Mouse (Mus musculus): ENCODE results near the gene Olfr1308.

Gene Olfr1308

DNA sequence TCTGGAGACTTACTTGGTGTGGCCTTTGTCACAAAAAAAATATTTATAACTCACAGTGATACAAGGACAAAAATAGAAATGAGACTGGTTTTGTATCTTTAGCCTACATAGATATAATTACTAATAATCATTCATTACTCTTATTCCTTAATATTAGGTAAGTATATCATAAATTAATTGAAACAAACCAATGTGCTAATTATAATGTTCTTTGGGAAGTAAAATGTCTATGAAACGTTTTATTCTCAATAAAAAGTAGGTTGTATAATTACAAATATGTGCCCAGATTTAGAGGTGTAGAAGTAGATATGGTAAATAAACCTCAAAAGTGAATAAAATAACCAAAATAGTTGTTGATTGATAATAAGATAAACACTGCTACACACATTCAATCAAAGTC lies at the start of gene Olfr1308:
Gene Olfr1308 (minus strand): TSS at position 101 of the 400 bp plus-strand sequence.
- no peak for DNase-seq (ENCODE audit: low read depth, low spot score)

DNA sequence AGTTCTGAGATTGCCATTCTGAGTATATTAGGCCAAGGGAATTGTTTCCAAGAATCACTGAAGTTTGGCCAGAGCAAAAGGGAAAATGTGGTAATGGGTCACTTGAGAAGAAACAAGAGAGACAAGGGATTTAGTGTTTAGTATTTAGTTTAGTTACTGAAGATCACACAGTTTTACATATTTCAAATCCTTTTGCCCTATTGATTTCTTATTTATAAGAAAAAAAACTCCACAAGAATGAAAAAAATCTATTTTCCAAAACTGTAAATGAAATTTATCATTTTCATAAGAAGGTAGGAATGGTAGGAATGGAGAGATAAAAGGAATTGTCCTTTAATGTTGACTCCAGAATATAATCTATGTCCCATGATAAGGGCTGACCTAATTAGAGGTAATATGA lies 47.9 kb upstream of the Olfr1308 start, which contains the start of gene Olfr1310:
Gene Olfr1310 (minus strand): TSS at position 101 of the 400 bp plus-strand sequence.
- no peak for DNase-seq (ENCODE audit: low read depth, low spot score)

DNA sequence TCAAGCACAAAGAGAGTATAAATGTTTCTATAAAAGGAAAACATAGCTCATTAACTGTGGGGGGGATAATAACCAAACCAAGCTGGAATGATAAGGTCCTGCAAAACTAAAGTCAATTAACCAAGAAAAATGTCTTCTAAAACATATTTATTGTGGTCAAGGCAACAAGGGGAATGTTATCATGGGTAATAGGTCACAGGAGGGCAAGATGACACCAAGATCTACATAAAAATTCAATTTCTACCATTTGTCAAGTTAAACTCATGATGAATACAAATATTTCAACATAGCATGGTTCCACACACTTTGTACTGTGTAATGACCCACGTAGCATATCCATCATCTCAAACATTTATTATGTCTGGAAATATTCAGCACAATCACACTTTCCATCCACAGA lies 25.4 kb upstream of the Olfr1308 start, which contains the start of gene Olfr1309:
Gene Olfr1309 (minus strand): TSS at position 101 of the 400 bp plus-strand sequence.
- DNase-seq (ENCODE audit: low read depth, low spot score): no peak

DNA sequence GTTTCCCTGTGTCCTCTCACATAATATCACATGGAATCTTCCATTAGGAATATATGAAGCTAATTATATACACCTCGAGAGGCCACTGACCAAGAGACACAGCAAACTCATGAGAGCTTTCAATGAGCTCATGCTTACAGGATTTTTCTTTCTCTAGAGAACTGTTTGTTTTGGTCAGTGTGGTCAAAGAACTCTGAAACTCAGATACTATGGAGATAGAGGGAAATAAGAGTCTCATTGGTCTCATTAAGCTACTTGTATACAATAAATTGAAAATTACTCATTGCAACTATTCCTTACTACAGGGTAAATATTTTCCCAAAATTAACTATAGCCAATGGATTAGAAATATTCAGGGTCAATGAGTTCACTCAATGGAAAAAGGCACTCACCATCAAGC lies 15.4 kb downstream of the Olfr1308 start, which contains the start of gene Olfr1307:
Gene Olfr1307 (minus strand): TSS at position 101 of the 400 bp plus-strand sequence.
- DNase-seq (ENCODE audit: low read depth, low spot score): no peak

DNA sequence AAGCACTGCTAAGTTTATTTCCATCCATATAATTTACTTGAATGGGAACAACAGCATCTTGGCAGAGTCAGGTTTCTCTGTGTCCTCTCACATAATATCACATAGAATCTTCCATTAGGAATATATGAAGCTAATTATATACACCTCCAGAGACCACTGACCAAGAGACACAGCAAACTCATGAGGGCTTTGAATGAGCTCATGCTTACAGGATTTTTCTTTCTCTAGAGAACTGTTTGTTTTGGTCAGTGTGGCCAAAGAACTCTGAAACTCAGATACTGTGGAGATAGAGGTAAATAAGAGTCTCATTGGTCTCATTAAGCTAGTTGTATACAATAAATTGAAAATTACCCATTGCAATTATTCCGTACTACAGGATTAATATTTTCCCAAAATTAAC lies 48.6 kb downstream of the Olfr1308 start, which contains the start of gene Olfr1306:
Gene Olfr1306 (minus strand): TSS at position 101 of the 400 bp plus-strand sequence.
- no peak for DNase-seq (ENCODE audit: low read depth, low spot score)
